Mouse (Mus musculus) spleen, adult 18-20 months (tissue): Measurements from ENCODE around the gene Rfx1.
A peak's percentile ranks its signal among the peaks of the same experiment; 100 is the strongest.

ENCODE experiments used
- DNase-seq, 2 experiments: peaks; one replicate each; pipeline ENCODE4 v3.0.0; 2022; ENCODE audit warnings: mixed read lengths in 2 of 2

Rfx1 gene

GRCm38 (mm10) chr8:84063861-84064610 is 2.6 kb upstream of the Rfx1 start:
- DNase-seq, result peak; percentile 61 to 69

GRCm38 (mm10) chr8:84065037-84065436 is 1.6 kb upstream of the Rfx1 start, which contains the start of gene Gm10643:
TSS of gene Gm10643 (minus strand) at chr8:84065137.
- no peak for DNase-seq

- DNase-seq, result no peak
These were observed 1.1 kb upstream of the Rfx1 start for GRCm38 (mm10) chr8:84065457-84066072.

- peak; percentile 96 to 99 for DNase-seq
These were observed 476 bp downstream of the Rfx1 start for GRCm38 (mm10) chr8:84067047-84067573.

- DNase-seq, result no peak
These were observed 1.3 kb downstream of the Rfx1 start for GRCm38 (mm10) chr8:84067911-84068310.

- no peak for DNase-seq
These were observed 1.8 kb downstream of the Rfx1 start for GRCm38 (mm10) chr8:84068316-84069035.

GRCm38 (mm10) chr8:84069169-84069568 is 2.5 kb downstream of the Rfx1 start:
- DNase-seq, result no peak

GRCm38 (mm10) chr8:84069750-84070149 is 3.1 kb downstream of the Rfx1 start:
- no peak for DNase-seq

- no peak for DNase-seq
These were observed 3.6 kb downstream of the Rfx1 start for GRCm38 (mm10) chr8:84070241-84070640.

GRCm38 (mm10) chr8:84070667-84071066 is 4.0 kb downstream of the Rfx1 start:
- no peak for DNase-seq

- DNase-seq, result no peak
These were observed 5.3 kb downstream of the Rfx1 start for GRCm38 (mm10) chr8:84071921-84072320.

GRCm38 (mm10) chr8:84072321-84072720 is 5.7 kb downstream of the Rfx1 start:
- DNase-seq, result no peak

GRCm38 (mm10) chr8:84073230-84073976 is 6.8 kb downstream of the Rfx1 start:
- no peak for DNase-seq

GRCm38 (mm10) chr8:84076412-84076811 is 9.8 kb downstream of the Rfx1 start:
- no peak for DNase-seq

- no peak for DNase-seq
These were observed 10.2 kb downstream of the Rfx1 start for GRCm38 (mm10) chr8:84076849-84077248.

- DNase-seq, result no peak
These were observed 12.6 kb downstream of the Rfx1 start for GRCm38 (mm10) chr8:84079206-84079605.

- DNase-seq, result no peak
These were observed 17.2 kb downstream of the Rfx1 start for GRCm38 (mm10) chr8:84083829-84084241.

- no peak for DNase-seq
These were observed 17.9 kb downstream of the Rfx1 start for GRCm38 (mm10) chr8:84084341-84085115.

GRCm38 (mm10) chr8:84087156-84087555 is 20.5 kb downstream of the Rfx1 start:
- DNase-seq, result no peak

- no peak for DNase-seq
These were observed 21.2 kb downstream of the Rfx1 start for GRCm38 (mm10) chr8:84087821-84088220.

GRCm38 (mm10) chr8:84089277-84089676 is 22.6 kb downstream of the Rfx1 start:
- DNase-seq, result no peak

- DNase-seq, result no peak
These were observed 24.0 kb downstream of the Rfx1 start for GRCm38 (mm10) chr8:84090585-84090984.
